Mouse (Mus musculus) C2C12 (cell line): ENCODE measurements around the gene Fis1.

Experiments used
- CEBPB ChIP-seq: IDR thresholded peaks from one replicate; pipeline ENCODE4 v1.6.1; 2011; ENCODE audit warnings: low read depth, mild to moderate bottlenecking, control low read depth, moderate library complexity
- CTCF ChIP-seq: IDR thresholded peaks from one replicate; pipeline ENCODE4 v1.5.1; 2011; ENCODE audit not compliant: control insufficient read depth, insufficient read depth, insufficient read length
- FOSL1 ChIP-seq: IDR thresholded peaks from one replicate; pipeline ENCODE4 v1.8.0; 2011; ENCODE audit warnings: mild to moderate bottlenecking, low read length; ENCODE audit not compliant: poor library complexity, insufficient read depth, severe bottlenecking
- MAX ChIP-seq: IDR thresholded peaks from one replicate; pipeline ENCODE4 v1.6.1; 2011; ENCODE audit warnings: mild to moderate bottlenecking, control low read depth
- MYOD1 ChIP-seq: IDR thresholded peaks from one replicate; pipeline ENCODE4 v1.6.1; 2011; ENCODE audit warnings: low read depth; ENCODE audit not compliant: control insufficient read depth, insufficient read length
- MYOG ChIP-seq: IDR thresholded peaks from one replicate; pipeline ENCODE4 v1.6.1; 2011; ENCODE audit not compliant: control insufficient read depth, insufficient read length; ENCODE audit errors: extremely low read depth
- USF1 ChIP-seq: IDR thresholded peaks from one replicate; pipeline ENCODE4 v1.6.1; 2011; ENCODE audit warnings: low read depth, mild to moderate bottlenecking, control low read depth, moderate library complexity

DNA sequence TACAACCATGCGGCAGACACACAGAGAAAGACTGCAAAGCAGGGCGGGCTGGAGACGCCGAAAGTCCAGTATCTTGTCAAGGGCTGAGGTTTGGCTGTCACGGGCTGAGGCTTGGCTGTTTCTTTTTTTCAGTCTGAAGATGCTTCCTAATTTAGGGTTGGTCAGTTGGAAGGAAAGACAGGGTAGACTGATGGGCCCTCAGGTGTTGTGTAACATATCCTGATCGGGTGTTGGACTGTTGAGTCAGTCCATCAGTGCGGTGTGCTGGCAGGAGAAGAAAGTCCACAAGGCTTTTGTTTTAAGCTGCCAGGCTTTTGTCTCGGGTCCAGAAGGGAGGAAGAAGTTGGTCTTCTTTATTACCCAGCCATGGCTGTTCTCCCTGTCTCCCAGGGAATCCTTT is 20.6 kb downstream of the Fis1 start:
- TF ChIP-seq USF1 (no peak), CTCF (no peak), MAX (no peak), MYOD1 (no peak), FOSL1 (no peak), MYOG (no peak), CEBPB (no peak)
